Mouse (Mus musculus) MEL (cell line): Measurements from ENCODE around the gene Ankdd1b. TPM values are rescaled to one million over a fixed set of nuclear protein-coding genes. Genes with fewer than 3 reads are reported as not detected.

Experiments used
- DNase-seq: peaks from one replicate; pipeline ENCODE4 v3.0.0; 2011; ENCODE audit warnings: low read depth, low spot score
- H3K27ac ChIP-seq: 2 replicates; pipeline ENCODE4 v1.5.1; 2012; ENCODE audit warnings: low read depth, mild to moderate bottlenecking, control low read depth, low read length, moderate library complexity; ENCODE audit not compliant: control insufficient read depth
- H3K27me3 ChIP-seq, 2 experiments: fragments of 150-350 bp in 1 of 2; sonication (generic) in 1 of 2; 2 replicates each; pipeline ENCODE4 v1.6.1; 2012; ENCODE audit warnings: low read length in 2 of 2, mild to moderate bottlenecking in 2 of 2, improper control_type of control experiment in 1 of 2, moderate library complexity in 1 of 2; ENCODE audit not compliant: insufficient read depth in 2 of 2, control insufficient read depth in 1 of 2
- H3K36me3 ChIP-seq, 2 experiments: 2 replicates each; pipeline ENCODE4 v1.6.1; 2012 to 2014; ENCODE audit warnings: low read length in 2 of 2, improper control_type of control experiment in 1 of 2, inconsistent platforms in 1 of 2, mild to moderate bottlenecking in 1 of 2; ENCODE audit not compliant: insufficient read depth in 2 of 2, control insufficient read depth in 1 of 2
- H3K4me1 ChIP-seq, 2 experiments: fragments of 150-350 bp in 1 of 2; sonication (generic) in 1 of 2; 2 replicates each; pipeline ENCODE4 v1.6.1; 2012; ENCODE audit warnings: low read length in 2 of 2, improper control_type of control experiment in 1 of 2, mild to moderate bottlenecking in 1 of 2; ENCODE audit not compliant: insufficient read depth in 2 of 2, control insufficient read depth in 1 of 2
- H3K4me3 ChIP-seq, 2 experiments: fragments of 150-350 bp in 1 of 2; sonication (generic) in 1 of 2; 2 replicates each; pipeline ENCODE4 v1.5.1; 2012; ENCODE audit warnings: low read depth in 2 of 2, low read length in 2 of 2, mild to moderate bottlenecking in 2 of 2, moderate library complexity in 2 of 2, control low read depth in 1 of 2, improper control_type of control experiment in 1 of 2; ENCODE audit not compliant: control insufficient read depth in 1 of 2, insufficient read depth in 1 of 2
- H3K79me2 ChIP-seq: 2 replicates; pipeline ENCODE4 v1.6.1; 2012; ENCODE audit warnings: mild to moderate bottlenecking, low read length, moderate library complexity; ENCODE audit not compliant: control insufficient read depth, poor library complexity, insufficient read depth
- H3K9ac ChIP-seq: 2 replicates; pipeline ENCODE4 v1.6.1; 2012; ENCODE audit warnings: low read depth, mild to moderate bottlenecking, control low read depth, low read length, moderate library complexity; ENCODE audit not compliant: control insufficient read depth, poor library complexity, severe bottlenecking
- H3K9me3 ChIP-seq: fragments of 150-350 bp; sonication (generic); replicated peaks from 2 replicates; pipeline ENCODE4 v1.6.1; 2012; ENCODE audit warnings: mild to moderate bottlenecking, low read length, improper control_type of control experiment, moderate library complexity; ENCODE audit not compliant: insufficient read depth
- BHLHE40 ChIP-seq: IDR thresholded peaks from 2 replicates; pipeline ENCODE4 v1.6.1; 2012; ENCODE audit warnings: low read depth, mild to moderate bottlenecking, inconsistent platforms, low read length, improper control_type of control experiment, borderline replicate concordance
- CHD2 ChIP-seq: IDR thresholded peaks from 2 replicates; pipeline ENCODE4 v1.6.1; 2011; ENCODE audit warnings: low read length, improper control_type of control experiment
- E2F4 ChIP-seq: IDR thresholded peaks from 2 replicates; pipeline ENCODE4 v1.6.1; 2011; ENCODE audit warnings: low read depth, low read length, improper control_type of control experiment, borderline replicate concordance
- ELF1 ChIP-seq: IDR thresholded peaks from 2 replicates; pipeline ENCODE4 v1.6.1; 2014; ENCODE audit warnings: low read depth, mild to moderate bottlenecking, inconsistent platforms, low read length, improper control_type of control experiment, moderate library complexity
- ETS1 ChIP-seq: IDR thresholded peaks from 2 replicates; pipeline ENCODE4 v1.6.1; 2012; ENCODE audit warnings: low read depth, mild to moderate bottlenecking, inconsistent platforms, low read length, improper control_type of control experiment, moderate library complexity
- GATA1 ChIP-seq: IDR thresholded peaks from 2 replicates; pipeline ENCODE4 v1.6.1; 2011; ENCODE audit warnings: low read depth, low read length, improper control_type of control experiment
- KAT2A ChIP-seq: conservative IDR thresholded peaks from 2 replicates; pipeline ENCODE4 v1.6.1; 2012; ENCODE audit warnings: low read depth, low read length, improper control_type of control experiment, inconsistent platforms
- MAZ ChIP-seq: IDR thresholded peaks from 2 replicates; pipeline ENCODE4 v1.6.1; 2012; ENCODE audit warnings: low read depth, mild to moderate bottlenecking, inconsistent platforms, low read length, improper control_type of control experiment
- MEF2A ChIP-seq: IDR thresholded peaks from 2 replicates; pipeline ENCODE4 v1.6.1; 2014; ENCODE audit warnings: low read depth, mild to moderate bottlenecking, inconsistent platforms, low read length, improper control_type of control experiment; ENCODE audit not compliant: poor library complexity, insufficient replicate concordance, severe bottlenecking; ENCODE audit errors: extremely low read depth
- MYB ChIP-seq: IDR thresholded peaks from 2 replicates; pipeline ENCODE4 v1.6.1; 2011; ENCODE audit warnings: mild to moderate bottlenecking, low read depth, low read length, improper control_type of control experiment
- MYC ChIP-seq: IDR thresholded peaks from 2 replicates; pipeline ENCODE4 v1.6.1; 2011; ENCODE audit warnings: low read depth, mild to moderate bottlenecking, low read length, improper control_type of control experiment, moderate library complexity
- NELFE ChIP-seq: IDR thresholded peaks from 2 replicates; pipeline ENCODE4 v1.6.1; 2011; ENCODE audit warnings: low read depth, low read length, improper control_type of control experiment
- POLR2AphosphoS2 ChIP-seq: IDR thresholded peaks from 2 replicates; pipeline ENCODE4 v1.6.1; 2011; ENCODE audit warnings: low read length, improper control_type of control experiment
- RAD21 ChIP-seq: IDR thresholded peaks from 2 replicates; pipeline ENCODE4 v1.6.1; 2011; ENCODE audit warnings: mild to moderate bottlenecking, low read depth, low read length, improper control_type of control experiment
- RCOR1 ChIP-seq: IDR thresholded peaks from 2 replicates; pipeline ENCODE4 v1.6.1; 2012; ENCODE audit warnings: low read depth, mild to moderate bottlenecking, inconsistent platforms, low read length, improper control_type of control experiment
- SMC3 ChIP-seq: IDR thresholded peaks from 2 replicates; pipeline ENCODE4 v1.6.1; 2011; ENCODE audit warnings: low read depth, low read length, improper control_type of control experiment
- TCF12 ChIP-seq: IDR thresholded peaks from 2 replicates; pipeline ENCODE4 v1.6.1; 2014; ENCODE audit warnings: low read depth, mild to moderate bottlenecking, inconsistent platforms, low read length, improper control_type of control experiment, moderate library complexity
- UBTF ChIP-seq: IDR thresholded peaks from 2 replicates; pipeline ENCODE4 v1.6.1; 2012; ENCODE audit warnings: low read depth, mild to moderate bottlenecking, inconsistent platforms, low read length, improper control_type of control experiment, moderate library complexity, borderline replicate concordance; ENCODE audit not compliant: insufficient read depth
- USF2 ChIP-seq, 2 experiments: IDR thresholded peaks; 2 replicates each; pipeline ENCODE4 v1.6.1; 2011 to 2012; ENCODE audit warnings: improper control_type of control experiment in 2 of 2, low read length in 2 of 2, borderline replicate concordance in 1 of 2, inconsistent platforms in 1 of 2, low read depth in 1 of 2, mild to moderate bottlenecking in 1 of 2; ENCODE audit not compliant: insufficient read depth in 1 of 2
- ZKSCAN1 ChIP-seq: IDR thresholded peaks from 2 replicates; pipeline ENCODE4 v1.6.1; 2012; ENCODE audit warnings: low read depth, mild to moderate bottlenecking, inconsistent platforms, low read length, improper control_type of control experiment, moderate library complexity
- polyA plus RNA-seq, 2 experiments: library from polyadenylated mRNA; stranded (reverse) in 1 of 2; unstranded in 1 of 2; fragments of >175 nt in 1 of 2; fragments of >200 nt in 1 of 2; gene quantifications; 2 replicates each; pipeline versions ENCODE4 v1.2.1 to v1.2.4; 2012; ENCODE audit warnings: low replicate concordance in 2 of 2, low read depth in 1 of 2; ENCODE audit not compliant: insufficient read length in 2 of 2, insufficient read depth in 1 of 2, missing spikeins in 1 of 2
- total RNA-seq: library from RNA; depleted of rRNA; stranded (reverse); fragments of 300-350 nt; gene quantifications from 2 replicates; pipeline ENCODE4 v1.2.3, GENCODE M21; 2012

The Ankdd1b gene
- total and polyA plus RNA-seq, 3 experiments, result 0.12 TPM; not detected in 2

- H3K9me3 ChIP-seq, result no peaks in the 10 kb centered on the region
Observed at GRCm38 (mm10) chr13:96414384-96414783, 56.6 kb downstream of the Ankdd1b start.

GRCm38 (mm10) chr13:96408786-96409185 lies 62.2 kb downstream of the Ankdd1b start:
- Histone ChIP-seq H3K9me3 (no peaks in the 10 kb centered on the region), H3K36me3 (peaks cover under 1 to 21% of the 10 kb centered on the region in 2 experiments; a peak in 3 of 4 replicates), H3K9ac (no peak overlapping the region), H3K79me2 (no peaks in the 10 kb centered on the region), H3K27me3 (no peaks in the 10 kb centered on the region), H3K4me3 (no peak overlapping the region), H3K27ac (no peak overlapping the region), H3K4me1 (no peaks in the 10 kb centered on the region)
- DNase-seq, result no peak
- no peak for TF ChIP-seq ELF1
- TF ChIP-seq ETS1, result no peak
- no peak for TF ChIP-seq RCOR1
- TF ChIP-seq BHLHE40, result no peak
- TF ChIP-seq NELFE, result no peak
- no peak for TF ChIP-seq ZKSCAN1
- no peak for TF ChIP-seq MAZ
- TF ChIP-seq KAT2A, result no peak
- no peak for TF ChIP-seq USF2 (IDR thresholded peaks at IDR 0.05; ENCODE audit: borderline replicate concordance in 1 of 2, insufficient read depth in 1 of 2, low read depth in 1 of 2, low read length in 2 of 2)
- TF ChIP-seq MYC, result no peak
- TF ChIP-seq POLR2AphosphoS2, result no peak
- TF ChIP-seq MYB, result no peak
- no peak for TF ChIP-seq E2F4
- TF ChIP-seq UBTF, result no peak
- TF ChIP-seq GATA1, result no peak
- TF ChIP-seq TCF12, result no peak
- no peak for TF ChIP-seq SMC3
- TF ChIP-seq RAD21, result no peak

More at GRCm38 (mm10) chr13:96414384-96414783, 56.6 kb downstream of the Ankdd1b start:
- Histone ChIP-seq H3K4me1 (no peaks in the 10 kb centered on the region; a peak in 1 of 4 replicates), H3K27me3 (no peaks in the 10 kb centered on the region), H3K9ac (no peak overlapping the region), H3K79me2 (no peaks in the 10 kb centered on the region), H3K27ac (no peak overlapping the region), H3K4me3 (no peak overlapping the region), H3K36me3 (peaks cover 2 to 5% of the 10 kb centered on the region in 2 experiments; a peak in 3 of 4 replicates)
- TF ChIP-seq MEF2A (no peak), CHD2 (no peak)
- DNase-seq, result no peak
